Mouse (Mus musculus): ENCODE data around the gene Gpr15. TPM values are rescaled to one million over a fixed set of nuclear protein-coding genes. Genes with fewer than 3 reads are reported as not detected.

Gpr15 gene
- polyA plus RNA-seq (2014; fragmentation: Illumina TruSeq; extraction: RNeasy Lipid Tissue Mini Kit (QIAGEN cat#74804); ENCODE audit: low read depth, low replicate concordance): not detected

GRCm38 (mm10) chr16:58718666-58719120 lies at the start of gene Gpr15:
Gene Gpr15 (minus strand): TSS chr16:58719070.

GRCm38 (mm10) chr16:58763076-58763475 lies 44.2 kb upstream of the Gpr15 start, which contains the start of gene Olfr172:
Gene Olfr172 (minus strand): TSS chr16:58763176.

GRCm38 (mm10) chr16:58727477-58728131 lies 8.7 kb upstream of the Gpr15 start, which contains the start of gene Cldnd1:
Gene Cldnd1 (plus strand): TSS chr16:58727910.

GRCm38 (mm10) chr16:58669917-58670630 lies 48.8 kb downstream of the Gpr15 start, which contains the start of gene Cpox:
Gene Cpox (plus strand): TSS chr16:58670292.

Other genes with a start within 250 kb of the Gpr15 start
- gene St3gal6, start 194.8 kb downstream of the Gpr15 start, polyA plus RNA-seq (2014; fragmentation: Illumina TruSeq; extraction: RNeasy Lipid Tissue Mini Kit (QIAGEN cat#74804); ENCODE audit: low read depth, low replicate concordance): 15.1 TPM
- not detected for gene Gm813, start 102.1 kb downstream of the Gpr15 start, polyA plus RNA-seq (2014; fragmentation: Illumina TruSeq; extraction: RNeasy Lipid Tissue Mini Kit (QIAGEN cat#74804); ENCODE audit: low read depth, low replicate concordance)
- not detected for gene E330017A01Rik, start 80.3 kb downstream of the Gpr15 start, polyA plus RNA-seq (2014; fragmentation: Illumina TruSeq; extraction: RNeasy Lipid Tissue Mini Kit (QIAGEN cat#74804); ENCODE audit: low read depth, low replicate concordance)
- 13.9 TPM for gene Cpox, start 48.8 kb downstream of the Gpr15 start, polyA plus RNA-seq (2014; fragmentation: Illumina TruSeq; extraction: RNeasy Lipid Tissue Mini Kit (QIAGEN cat#74804); ENCODE audit: low read depth, low replicate concordance)
- 36.8 TPM for gene Cldnd1, start 8.8 kb upstream of the Gpr15 start, polyA plus RNA-seq (2014; fragmentation: Illumina TruSeq; extraction: RNeasy Lipid Tissue Mini Kit (QIAGEN cat#74804); ENCODE audit: low read depth, low replicate concordance)
- gene Olfr172, start 44.1 kb upstream of the Gpr15 start, polyA plus RNA-seq (2014; fragmentation: Illumina TruSeq; extraction: RNeasy Lipid Tissue Mini Kit (QIAGEN cat#74804); ENCODE audit: low read depth, low replicate concordance): not detected
- not detected for gene Olfr173, start 81.2 kb upstream of the Gpr15 start, polyA plus RNA-seq (2014; fragmentation: Illumina TruSeq; extraction: RNeasy Lipid Tissue Mini Kit (QIAGEN cat#74804); ENCODE audit: low read depth, low replicate concordance)
- gene Olfr175-ps1, start 107.7 kb upstream of the Gpr15 start, polyA plus RNA-seq (2014; fragmentation: Illumina TruSeq; extraction: RNeasy Lipid Tissue Mini Kit (QIAGEN cat#74804); ENCODE audit: low read depth, low replicate concordance): not detected
- gene Olfr177, start 155.7 kb upstream of the Gpr15 start, polyA plus RNA-seq (2014; fragmentation: Illumina TruSeq; extraction: RNeasy Lipid Tissue Mini Kit (QIAGEN cat#74804); ENCODE audit: low read depth, low replicate concordance): not detected
- gene Olfr178, start 173.0 kb upstream of the Gpr15 start, polyA plus RNA-seq (2014; fragmentation: Illumina TruSeq; extraction: RNeasy Lipid Tissue Mini Kit (QIAGEN cat#74804); ENCODE audit: low read depth, low replicate concordance): not detected
- not detected for gene Olfr181, start 209.7 kb upstream of the Gpr15 start, polyA plus RNA-seq (2014; fragmentation: Illumina TruSeq; extraction: RNeasy Lipid Tissue Mini Kit (QIAGEN cat#74804); ENCODE audit: low read depth, low replicate concordance)
- gene Olfr180, start 210.3 kb upstream of the Gpr15 start, polyA plus RNA-seq (2014; fragmentation: Illumina TruSeq; extraction: RNeasy Lipid Tissue Mini Kit (QIAGEN cat#74804); ENCODE audit: low read depth, low replicate concordance): not detected

All from adipose tissue, adult 10 weeks (tissue).